Mouse (Mus musculus) embryonic fibroblast, embryonic 13.5 days (primary cell): ENCODE results near the gene F13b. TPM values are rescaled to one million over a fixed set of nuclear protein-coding genes. Genes with fewer than 3 reads are reported as not detected.

Experiments
- H3K27ac ChIP-seq: 2 replicates; pipeline ENCODE4 v1.5.1; 2012; ENCODE audit warnings: low read length, control low read depth, inconsistent platforms; ENCODE audit not compliant: insufficient read depth
- H3K4me1 ChIP-seq: 2 replicates; pipeline ENCODE4 v1.6.1; 2011; ENCODE audit warnings: low read length; ENCODE audit not compliant: control insufficient read depth, insufficient read depth
- H3K4me3 ChIP-seq: 2 replicates; pipeline ENCODE4 v1.5.1; 2011; ENCODE audit warnings: mild to moderate bottlenecking, control low read depth, low read length; ENCODE audit not compliant: insufficient read depth
- CTCF ChIP-seq: IDR thresholded peaks from 2 replicates; pipeline ENCODE4 v1.5.1; 2011; ENCODE audit warnings: mild to moderate bottlenecking, control low read depth, low read length, moderate library complexity, borderline replicate concordance; ENCODE audit not compliant: insufficient read depth
- POLR2A ChIP-seq: IDR thresholded peaks from 2 replicates; pipeline ENCODE4 v1.6.1; 2011; ENCODE audit warnings: low read depth, mild to moderate bottlenecking, control low read depth, low read length, moderate library complexity
- polyA plus RNA-seq: library from polyadenylated mRNA; stranded (reverse); fragments of >200 nt; gene quantifications from 2 replicates; pipeline ENCODE4 v1.2.4, GENCODE M21; 2011; ENCODE audit warnings: low read depth; ENCODE audit not compliant: missing spikeins, insufficient read length

Gene F13b
- polyA plus RNA-seq, 1 experiment = not detected

DNA sequence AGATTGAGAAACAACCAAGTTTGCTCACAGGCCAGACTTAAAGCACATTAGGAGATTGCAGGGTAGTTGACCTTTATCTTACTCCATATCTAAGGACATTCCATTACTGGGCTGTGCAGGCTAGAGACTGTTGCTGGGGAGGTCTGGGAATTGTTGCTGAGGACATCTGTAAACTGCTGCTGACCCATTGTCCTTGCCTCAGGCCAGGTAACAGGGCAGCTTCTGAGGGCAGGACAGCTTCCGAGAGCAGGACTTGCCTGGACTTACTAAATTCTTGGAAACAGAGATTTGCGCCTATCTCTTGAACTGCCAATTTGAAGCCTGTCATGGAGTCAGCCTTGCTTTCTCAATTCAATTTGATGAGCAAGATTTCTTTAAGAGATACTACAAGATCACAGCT is 6.1 kb upstream of the F13b start:
- TF ChIP-seq POLR2A (no peak), CTCF (no peak)
- no peak overlapping the region for H3K4me3 ChIP-seq
- no peak overlapping the region for H3K27ac ChIP-seq
- no peaks in the 10 kb centered on the region for H3K4me1 ChIP-seq

DNA sequence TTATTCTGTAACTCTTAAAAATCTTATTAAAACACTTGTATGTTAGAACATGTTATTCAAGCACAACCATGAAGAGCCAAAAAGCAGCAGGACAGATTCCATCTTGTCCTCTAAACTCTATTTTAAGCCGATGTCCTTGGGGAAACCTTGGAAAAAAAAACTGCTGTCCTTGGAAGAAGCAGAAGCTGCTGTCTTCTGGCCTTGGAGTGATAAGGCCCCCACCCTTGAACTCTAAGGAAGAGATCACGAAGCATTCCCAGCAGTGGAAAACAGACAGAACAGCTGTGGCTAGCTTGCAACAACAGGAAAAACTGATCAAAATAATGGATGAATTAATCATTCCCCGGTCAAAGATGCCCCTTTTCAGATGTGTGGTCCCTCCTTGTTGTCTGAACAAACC is 5.3 kb upstream of the F13b start:
- TF ChIP-seq POLR2A (no peak), CTCF (no peak)
- no peak overlapping the region for H3K4me3 ChIP-seq
- H3K4me1 ChIP-seq = no peaks in the 10 kb centered on the region
- no peak overlapping the region for H3K27ac ChIP-seq

DNA sequence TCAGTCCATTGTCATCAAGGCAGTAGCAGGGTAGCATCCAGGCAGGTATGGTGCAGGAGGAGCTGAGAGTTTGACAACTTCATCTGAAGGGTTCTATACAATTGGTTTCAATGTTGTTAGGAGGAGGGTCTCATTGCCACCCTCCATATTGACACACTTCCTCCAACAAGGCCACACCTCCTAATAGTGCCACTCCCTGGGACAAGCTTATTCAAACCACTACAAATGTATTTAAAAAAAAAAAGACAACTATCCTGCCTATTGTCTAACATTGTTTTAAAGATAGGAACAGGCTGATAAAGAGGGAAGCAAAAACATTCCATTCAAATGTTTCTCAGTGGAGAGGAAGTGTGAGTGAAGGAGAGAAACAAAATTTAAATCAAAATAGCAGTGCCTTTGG is 1.8 kb upstream of the F13b start:
- H3K4me1 ChIP-seq = no peaks in the 10 kb centered on the region
- no peak overlapping the region for H3K27ac ChIP-seq
- H3K4me3 ChIP-seq = no peak overlapping the region
- TF ChIP-seq POLR2A (no peak), CTCF (no peak)

DNA sequence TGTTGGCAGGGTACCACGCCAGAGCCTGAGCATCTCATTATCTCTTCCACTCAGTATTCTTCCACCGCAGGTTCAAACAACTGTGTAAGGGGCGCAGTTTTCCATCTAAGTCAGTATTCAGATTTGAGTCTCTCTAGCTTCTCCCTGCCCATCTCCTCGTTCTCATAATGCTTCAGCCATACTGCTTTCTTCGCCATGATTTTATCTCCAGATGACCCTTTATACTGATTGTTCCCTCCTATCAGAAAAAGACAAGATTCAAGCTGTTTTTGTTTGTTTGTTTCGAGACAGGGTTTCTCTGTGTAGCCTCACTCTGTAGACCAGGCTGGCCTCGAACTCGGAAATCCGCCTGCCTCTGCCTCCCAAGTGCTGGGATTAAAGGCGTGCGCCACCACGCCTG is 13.1 kb downstream of the F13b start:
- Histone ChIP-seq H3K27ac (no peak overlapping the region), H3K4me1 (no peaks in the 10 kb centered on the region), H3K4me3 (no peak overlapping the region)
- TF ChIP-seq POLR2A = no peak
- TF ChIP-seq CTCF = no peak

DNA sequence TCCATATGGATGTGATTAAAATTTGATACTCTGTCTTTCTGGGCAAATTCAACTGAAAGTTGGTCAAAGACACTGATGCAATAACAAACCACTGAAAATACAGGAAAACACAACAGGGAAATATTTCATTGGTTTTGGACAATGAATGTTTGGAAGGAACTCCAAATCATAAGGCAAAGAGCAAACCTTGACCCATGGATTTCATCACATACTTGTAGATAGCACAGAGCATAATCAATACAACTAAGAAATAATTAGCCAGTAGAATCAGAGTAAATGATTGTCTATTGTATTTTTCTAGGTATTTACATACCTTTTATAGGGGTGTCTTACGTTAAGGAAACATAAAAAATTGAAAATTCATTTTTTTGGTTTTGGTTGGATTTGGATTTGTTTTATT is 47.0 kb downstream of the F13b start:
- no peak overlapping the region for H3K4me3 ChIP-seq
- no peak overlapping the region for H3K27ac ChIP-seq
- no peaks in the 10 kb centered on the region for H3K4me1 ChIP-seq
- TF ChIP-seq CTCF = no peak
- TF ChIP-seq POLR2A = no peak

DNA sequence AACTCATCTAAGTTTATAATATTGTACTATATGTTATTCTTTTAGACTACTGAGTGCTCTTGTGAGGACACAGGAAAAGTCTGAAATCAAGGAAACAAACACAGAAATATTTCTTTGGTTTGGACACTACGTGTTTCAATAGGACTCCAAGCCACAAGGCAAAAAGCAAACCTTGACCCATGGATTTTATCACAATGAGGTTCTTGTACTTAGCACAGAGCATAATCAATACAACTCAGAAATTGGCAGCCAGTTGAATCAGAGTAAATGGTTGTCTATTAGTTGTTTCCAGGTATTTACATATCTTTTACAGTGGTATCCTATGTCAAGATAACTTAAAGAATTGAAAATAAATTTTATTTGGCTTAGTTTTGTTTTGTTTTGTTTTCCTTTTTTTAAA is 49.8 kb downstream of the F13b start:
- Histone ChIP-seq H3K4me3 (no peak overlapping the region), H3K27ac (no peak overlapping the region), H3K4me1 (no peaks in the 10 kb centered on the region)
- no peak for TF ChIP-seq CTCF
- TF ChIP-seq POLR2A = no peak

DNA sequence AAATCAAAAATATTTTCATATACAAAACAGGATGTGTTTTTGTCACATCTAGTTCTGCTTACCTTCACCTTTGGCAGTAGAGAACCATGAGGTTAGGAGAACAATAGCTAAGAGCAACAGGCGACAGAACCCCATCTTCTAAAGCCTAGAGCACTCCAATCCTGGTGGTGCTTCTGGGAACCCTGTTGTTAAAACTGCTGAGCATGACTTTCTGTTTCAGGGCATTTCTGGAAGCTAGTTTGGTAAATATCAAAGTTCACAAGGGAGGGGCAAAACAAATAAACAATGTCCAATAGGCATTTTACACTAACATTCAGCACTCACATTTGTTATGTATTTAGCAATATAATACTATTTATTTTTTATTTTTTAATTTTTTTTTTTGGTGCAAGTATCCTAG is 58.5 kb downstream of the F13b start, which contains the start of gene Cfhr1:
Gene Cfhr1 (minus strand): TSS at position 249 of the 400 bp plus-strand sequence.
- H3K27ac ChIP-seq = no peak within 1 kb of the TSS
- TF ChIP-seq CTCF (no peak), POLR2A (no peak)
- H3K4me1 ChIP-seq = no peaks in the 10 kb centered on the region

More for the DNA sequence above, 58.5 kb downstream of the F13b start, which contains the start of gene Cfhr1:
- H3K4me3 ChIP-seq = no peak within 1 kb of the TSS

Other genes with a start within 250 kb of the F13b start
- gene Crb1, start 124.6 kb upstream of the F13b start, polyA plus RNA-seq = not detected in 2 replicates
- 38.9 and 41.1 TPM in 2 replicates for gene Zbtb41, start 79.4 kb upstream of the F13b start, polyA plus RNA-seq
- gene Aspm, start 46.9 kb upstream of the F13b start, polyA plus RNA-seq = 11.7 and 21.4 TPM in 2 replicates
- not detected in 2 replicates for gene Cfhr1, start 58.6 kb downstream of the F13b start, polyA plus RNA-seq